Mouse (Mus musculus) lung, embryonic 14.5 days (tissue): Measurements from ENCODE around the gene Krt27. TPM values are rescaled to one million over a fixed set of nuclear protein-coding genes. Genes with fewer than 3 reads are reported as not detected.

Source experiments
- ATAC-seq: fragments of 200-750 bp; cut with Nextera tagmentation; 2 replicates; pipeline ENCODE4 v1.8.0; 2017; ENCODE audit warnings: mild to moderate bottlenecking, moderate TSS enrichment, moderate library complexity; ENCODE audit not compliant: insufficient read depth
- DNase-seq: peaks from one replicate; pipeline ENCODE4 v3.0.0-alpha.2; 2015
- H3K27ac ChIP-seq: fragments of 300-500 bp; sonication (generic); 2 replicates; pipeline ENCODE4 v1.5.1; 2014; ENCODE audit warnings: low read depth, mild to moderate bottlenecking, moderate library complexity
- H3K27me3 ChIP-seq: fragments of 300-500 bp; sonication (generic); 2 replicates; pipeline ENCODE4 v1.6.1; 2014; ENCODE audit warnings: low read length, control low read depth; ENCODE audit not compliant: insufficient read depth
- H3K36me3 ChIP-seq: fragments of 300-500 bp; sonication (generic); 2 replicates; pipeline ENCODE4 v1.6.1; 2014; ENCODE audit warnings: control low read depth; ENCODE audit not compliant: insufficient read depth
- H3K4me1 ChIP-seq: fragments of 300-500 bp; sonication (generic); 2 replicates; pipeline ENCODE4 v1.6.1; 2014; ENCODE audit warnings: antibody characterized with exemption, control low read depth; ENCODE audit not compliant: insufficient read depth
- H3K4me2 ChIP-seq: fragments of 300-500 bp; sonication (generic); 2 replicates; pipeline ENCODE4 v1.6.1; 2014; ENCODE audit warnings: mild to moderate bottlenecking
- H3K4me3 ChIP-seq: fragments of 300-500 bp; sonication (generic); 2 replicates; pipeline ENCODE4 v1.5.1; 2014; ENCODE audit warnings: low read depth, low read length
- H3K9ac ChIP-seq: fragments of 300-500 bp; sonication (generic); 2 replicates; pipeline ENCODE4 v1.6.1; 2014
- H3K9me3 ChIP-seq: fragments of 300-500 bp; sonication (generic); 2 replicates; pipeline ENCODE4 v1.6.1; 2016; ENCODE audit warnings: low read depth, low read length, control low read depth
- CTCF ChIP-seq: IDR thresholded peaks from 2 replicates; pipeline ENCODE4 v1.5.1; 2016; ENCODE audit warnings: antibody characterized with exemption, low read depth
- WGBS: fragments of 180-500 bp; shearing (Covaris S2); extraction: QIAGEN DNeasy Blood & Tissue Kit; methylation state at CpG from one replicate; pipeline ENCODE4 v1.1.7; 2014; 5-methylcytosine and 5-hydroxymethylcytosine counted together
- polyA plus RNA-seq: library from polyadenylated mRNA; unstranded; fragments of >200 nt; fragmentation: Nextera tagmentation; extraction: Ambion mirVana; gene quantifications from 2 replicates; pipeline ENCODE4 v1.2.1, GENCODE M21; 2014

The Krt27 gene
- polyA plus RNA-seq, 1 experiment from 2014 or later = not detected

DNA sequence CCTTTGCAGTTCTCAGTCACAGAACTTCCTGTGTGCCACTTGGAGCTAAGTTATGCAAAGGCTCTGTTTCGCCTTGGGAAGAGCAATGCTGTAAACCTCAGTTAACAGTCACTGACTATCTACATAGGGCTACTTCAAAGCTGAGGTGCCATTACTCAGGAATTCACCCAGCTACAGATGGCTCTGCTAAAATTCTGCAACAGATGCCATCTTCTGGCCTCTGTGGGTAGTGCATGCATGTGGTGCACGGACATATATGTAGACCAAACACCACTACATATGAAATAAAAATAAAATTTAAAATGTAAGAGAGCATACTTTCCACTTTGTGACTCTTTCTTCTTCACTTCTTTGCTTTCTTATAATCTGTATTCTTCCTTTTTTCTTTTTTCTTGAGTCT, 43.3 kb downstream of the Krt27 start:
- ATAC-seq = peak; percentile 60; the same call in 1 of the 2 replicates
- DNase-seq = peak; percentile 87
- Histone ChIP-seq H3K4me3 (no peak overlapping the region), H3K4me1 (no peaks in the 10 kb centered on the region), H3K27ac (no peak overlapping the region), H3K36me3 (no peaks in the 10 kb centered on the region), H3K27me3 (no peaks in the 10 kb centered on the region), H3K9me3 (no peaks in the 10 kb centered on the region), H3K9ac (no peak overlapping the region), H3K4me2 (no peak overlapping the region)
- peak; percentile 69 for TF ChIP-seq CTCF
- 23% methylated on average over 2 of the region's 2 CpGs for WGBS

Other genes with a start within 250 kb of the Krt27 start
- 0.30 and 0.45 TPM in 2 replicates for gene Ccr7, start 196.0 kb downstream of the Krt27 start, polyA plus RNA-seq
- 170 and 189 TPM in 2 replicates for gene Smarce1, start 120.1 kb downstream of the Krt27 start, polyA plus RNA-seq
- gene Krt222, start 107.0 kb downstream of the Krt27 start, polyA plus RNA-seq = 0.05 and 0.14 TPM in 2 replicates
- not detected in 2 replicates for gene Krt24, start 65.8 kb downstream of the Krt27 start, polyA plus RNA-seq
- not detected in 2 replicates for gene Krt25, start 28.2 kb downstream of the Krt27 start, polyA plus RNA-seq
- not detected in 2 replicates for gene Krt26, start 13.1 kb downstream of the Krt27 start, polyA plus RNA-seq
- gene Krt28, start 23.8 kb upstream of the Krt27 start, polyA plus RNA-seq = 0.29 TPM in 1 of 2 replicates, not detected in the other
- 24.5 and 24.6 TPM in 2 replicates for gene Krt10, start 38.3 kb upstream of the Krt27 start, polyA plus RNA-seq
- not detected in 2 replicates for gene Krt12, start 71.2 kb upstream of the Krt27 start, polyA plus RNA-seq
- 0.28 and 0.42 TPM in 2 replicates for gene Krt20, start 87.0 kb upstream of the Krt27 start, polyA plus RNA-seq
- 4.0 and 4.4 TPM in 2 replicates for gene Krt23, start 142.0 kb upstream of the Krt27 start, polyA plus RNA-seq
- not detected in 2 replicates for gene Krt39, start 170.2 kb upstream of the Krt27 start, polyA plus RNA-seq
- gene Krt40, start 192.1 kb upstream of the Krt27 start, polyA plus RNA-seq = 0.17 TPM in 1 of 2 replicates, not detected in the other
- gene Krtap3-3, start 199.8 kb upstream of the Krt27 start, polyA plus RNA-seq = not detected in 2 replicates
- gene Krtap3-2, start 205.7 kb upstream of the Krt27 start, polyA plus RNA-seq = not detected in 2 replicates
- not detected in 2 replicates for gene Gm11939, start 208.4 kb upstream of the Krt27 start, polyA plus RNA-seq
- gene Krtap3-1, start 215.5 kb upstream of the Krt27 start, polyA plus RNA-seq = not detected in 2 replicates
- not detected in 2 replicates for gene Krtap1-5, start 229.9 kb upstream of the Krt27 start, polyA plus RNA-seq
- not detected in 2 replicates for gene Krtap1-4, start 232.6 kb upstream of the Krt27 start, polyA plus RNA-seq
- not detected in 2 replicates for gene Krtap1-3, start 240.2 kb upstream of the Krt27 start, polyA plus RNA-seq
- not detected in 2 replicates for gene Krtap9-3, start 247.0 kb upstream of the Krt27 start, polyA plus RNA-seq